10 mouse cellular contexts compared by ENCODE assay signal in genomic region chr9:115243630-115244029, GRCm38 (mm10).
"Had no signal": no experiment of that assay in that cellular context is flagged by ENCODE, and none has a peak within 500 bp of the region (broad histone marks: within the 10 kb centered on the region; RNA-seq: fewer than 3 reads in every experiment).

No protein-coding gene starts in this region.

- DNase-seq: kidney, adult 8-10 months; kidney, postnatal 25 days; midbrain, embryonic 14.5 days; retina, postnatal 1 day; right cerebral cortex, postnatal 4 days had no signal

- H3K27me3 ChIP-seq: liver, embryonic 15.5 days; neural tube, embryonic 12.5 days had no signal

- H3K4me1 ChIP-seq: liver, embryonic 15.5 days; midbrain, embryonic 10.5 days; neural tube, embryonic 12.5 days had no signal

- H3K9me3 ChIP-seq: liver, embryonic 15.5 days; midbrain, embryonic 10.5 days; neural tube, embryonic 12.5 days had no signal

- H3K4me3 ChIP-seq: left cerebral cortex, adult 2 months; liver, embryonic 15.5 days; midbrain, embryonic 10.5 days; neural tube, embryonic 12.5 days had no signal

- H3K9ac ChIP-seq: liver, embryonic 15.5 days; neural tube, embryonic 12.5 days had no signal

- ATAC-seq: intestine, postnatal 0 days had no signal

- H3K4me2 ChIP-seq: liver, embryonic 15.5 days; neural tube, embryonic 12.5 days had no signal

- H3K27ac ChIP-seq: left cerebral cortex, adult 2 months; liver, embryonic 15.5 days; midbrain, embryonic 10.5 days; neural tube, embryonic 12.5 days had no signal
